Mouse (Mus musculus) neutrophil, adult 5-6 weeks (primary cell): ENCODE measurements around the gene Ndufaf8. TPM values are rescaled to one million over a fixed set of nuclear protein-coding genes. Genes with fewer than 3 reads are reported as not detected.

Experiments
- ATAC-seq: fragments of 151-379, 151-347 bp; 2 replicates; pipeline ENCODE4 v1.8.0; 2017; ENCODE audit warnings: mild to moderate bottlenecking, moderate TSS enrichment; ENCODE audit not compliant: insufficient number of reproducible peaks, poor library complexity, low FRiP score, severe bottlenecking; ENCODE audit errors: extremely low read depth
- total RNA-seq: library from RNA; stranded (forward); fragments of 200-1000 nt; gene quantifications from 2 replicates; pipeline ENCODE4 v1.2.3, GENCODE M21; 2017

Gene Ndufaf8
- total RNA-seq, 1 experiment from 2014 or later, result 8.8 TPM

GRCm38 (mm10) chr11:120076191-120076590, 22.5 kb upstream of the Ndufaf8 start:
- ATAC-seq, result no peak

- ATAC-seq, result no peak
Measured at GRCm38 (mm10) chr11:120080282-120080681, 18.4 kb upstream of the Ndufaf8 start.

- ATAC-seq, result no peak
Measured at GRCm38 (mm10) chr11:120085891-120086627, 12.7 kb upstream of the Ndufaf8 start.

GRCm38 (mm10) chr11:120086702-120087152, 12.0 kb upstream of the Ndufaf8 start, which contains the start of gene Cep131:
Gene Cep131 (minus strand): TSS chr11:120086827.
- ATAC-seq, result peak; percentile 97

GRCm38 (mm10) chr11:120090661-120091060, 8.1 kb upstream of the Ndufaf8 start:
- no peak for ATAC-seq

GRCm38 (mm10) chr11:120092817-120093591, 5.7 kb upstream of the Ndufaf8 start:
- ATAC-seq, result no peak

GRCm38 (mm10) chr11:120101036-120101435, 2.3 kb downstream of the Ndufaf8 start:
- peak; percentile 30; the same call in 1 of the 2 replicates for ATAC-seq

GRCm38 (mm10) chr11:120103431-120103997, 4.8 kb downstream of the Ndufaf8 start:
- no peak for ATAC-seq

GRCm38 (mm10) chr11:120107026-120107425, 8.3 kb downstream of the Ndufaf8 start:
- ATAC-seq, result no peak

- no peak for ATAC-seq
Measured at GRCm38 (mm10) chr11:120107796-120108195, 9.1 kb downstream of the Ndufaf8 start.

GRCm38 (mm10) chr11:120109558-120110210, 11.0 kb downstream of the Ndufaf8 start:
- ATAC-seq, result no peak

- ATAC-seq, result no peak
Measured at GRCm38 (mm10) chr11:120110554-120110953, 11.8 kb downstream of the Ndufaf8 start.

GRCm38 (mm10) chr11:120111033-120111432, 12.3 kb downstream of the Ndufaf8 start:
- ATAC-seq, result peak; percentile 30; the same call in 1 of the 2 replicates

- ATAC-seq, result no peak
Measured at GRCm38 (mm10) chr11:120112136-120112535, 13.4 kb downstream of the Ndufaf8 start.

- no peak for ATAC-seq
Measured at GRCm38 (mm10) chr11:120114488-120115215, 15.9 kb downstream of the Ndufaf8 start.

- ATAC-seq, result no peak
Measured at GRCm38 (mm10) chr11:120117626-120118025, 18.9 kb downstream of the Ndufaf8 start.

- no peak for ATAC-seq
Measured at GRCm38 (mm10) chr11:120119108-120119507, 20.4 kb downstream of the Ndufaf8 start.

GRCm38 (mm10) chr11:120119936-120120541, 21.3 kb downstream of the Ndufaf8 start:
- ATAC-seq, result no peak
